Mouse (Mus musculus) small intestine, adult 2 months (tissue): ENCODE data around the gene Robo4.

Experiments
- CTCF ChIP-seq: fragments of 200-500 bp; IDR thresholded peaks from 2 replicates; pipeline ENCODE4 v1.5.1; 2012; ENCODE audit warnings: low read depth, mild to moderate bottlenecking, control low read depth, inconsistent platforms, low read length, moderate library complexity, mixed read lengths; ENCODE audit not compliant: insufficient replicate concordance, insufficient read length; ENCODE audit errors: extremely low read depth
- POLR2A ChIP-seq: fragments of 200-500 bp; IDR thresholded peaks from 2 replicates; pipeline ENCODE4 v1.6.1; 2012; ENCODE audit warnings: low read depth, mild to moderate bottlenecking, control low read depth, inconsistent platforms, low read length, moderate library complexity

DNA sequence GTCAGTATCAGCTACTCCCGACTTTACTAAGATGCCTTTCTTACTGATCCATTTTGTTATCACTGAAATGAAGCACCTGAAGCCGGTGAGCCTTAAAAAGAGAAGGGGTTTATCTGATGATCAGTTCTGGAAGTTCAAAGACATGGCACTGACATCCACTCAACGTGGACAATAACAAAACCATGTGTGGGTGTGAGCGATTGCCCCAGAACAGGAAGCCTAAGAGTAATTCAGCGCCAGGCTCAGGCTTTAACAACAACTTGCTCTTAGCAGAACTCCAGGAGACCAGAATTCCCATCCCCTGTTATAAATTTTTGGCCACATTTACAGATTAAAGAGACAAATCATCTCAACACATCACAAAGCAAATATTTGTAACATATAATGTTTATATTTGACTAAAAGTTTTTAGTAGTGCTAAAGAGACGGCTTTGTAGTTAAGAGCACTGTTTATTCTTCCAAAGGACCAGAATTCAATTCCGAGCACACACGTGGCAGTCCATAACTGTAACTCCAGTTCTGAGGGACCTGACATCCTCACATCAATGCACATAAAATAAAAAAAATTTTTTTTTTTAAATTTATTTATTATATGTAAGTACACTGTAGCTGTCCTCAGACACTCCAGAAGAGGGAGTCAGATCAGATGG, 8.1 kb upstream of the Robo4 start:
- no peak for TF ChIP-seq POLR2A
- TF ChIP-seq CTCF, result no peak
